Mouse (Mus musculus): Measurements from ENCODE around the gene Kcnj10. TPM values are rescaled to one million over a fixed set of nuclear protein-coding genes. Genes with fewer than 3 reads are reported as not detected.

The Kcnj10 gene
- total and polyA plus RNA-seq, 3 experiments, result 0.04 to 0.72 TPM; not detected in 1

DNA sequence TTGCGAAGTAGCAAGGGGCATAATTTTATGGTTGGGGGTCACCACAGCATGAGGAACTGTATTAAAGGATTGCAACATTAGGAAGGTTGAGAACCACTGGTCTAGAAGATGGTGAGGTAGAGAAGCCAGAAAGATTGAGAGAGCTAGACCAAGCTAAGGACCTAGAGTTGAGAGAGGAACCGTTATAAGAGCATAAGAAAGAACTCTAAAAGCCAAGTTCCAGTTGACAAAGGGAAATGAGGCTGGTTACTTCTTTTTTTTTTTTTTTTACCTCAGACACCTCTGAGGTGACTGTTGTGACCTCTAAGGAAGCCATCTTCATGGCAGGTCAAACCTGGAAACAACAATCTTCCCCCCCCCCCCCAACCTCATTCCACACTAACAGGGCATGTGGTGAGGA lies 35.9 kb upstream of the Kcnj10 start:
- peak; percentile 56 for DNase-seq (ENCODE audit: low read depth, low spot score)
- Histone ChIP-seq H3K27ac (ENCODE audit: control insufficient read depth, low read depth, low read length) (peak overlapping the region; percentile 75), H3K4me3 (ENCODE audit: control insufficient read depth in 1 of 2, insufficient read depth in 1 of 2, low read depth in 2 of 2, low read length in 2 of 2) (no peak overlapping the region), H3K36me3 (ENCODE audit: control insufficient read depth in 1 of 2, insufficient read depth in 2 of 2, low read length in 2 of 2) (peaks cover 0 to 35% of the 10 kb centered on the region in 2 experiments; a peak in 2 of 4 replicates), H3K79me2 (ENCODE audit: control insufficient read depth, insufficient read depth, low read length, poor library complexity) (peaks cover 2% of the 10 kb centered on the region; the same call in 1 of the 2 replicates), H3K27me3 (ENCODE audit: control insufficient read depth in 1 of 2, insufficient read depth in 2 of 2, low read length in 2 of 2) (no peaks in the 10 kb centered on the region), H3K9ac (ENCODE audit: control insufficient read depth, low read depth, low read length, poor library complexity, severe bottlenecking) (peak overlapping the region; percentile 32), H3K4me1 (ENCODE audit: control insufficient read depth in 1 of 2, insufficient read depth in 2 of 2, low read length in 2 of 2) (peaks cover 9 to 45% of the 10 kb centered on the region in 2 experiments), H3K9me3 (replicated peaks; ENCODE audit: insufficient read depth, low read length) (no peaks in the 10 kb centered on the region)
- TF ChIP-seq TCF12 (IDR thresholded peaks at IDR 0.05; ENCODE audit: low read depth, low read length) (no peak), GABPA (IDR thresholded peaks at IDR 0.05; ENCODE audit: low read depth, low read length) (no peak), ZNF384 (IDR thresholded peaks at IDR 0.05; ENCODE audit: low read depth, low read length) (peak; percentile 92), HCFC1 (IDR thresholded peaks at IDR 0.05; ENCODE audit: low read depth, low read length) (no peak)

DNA sequence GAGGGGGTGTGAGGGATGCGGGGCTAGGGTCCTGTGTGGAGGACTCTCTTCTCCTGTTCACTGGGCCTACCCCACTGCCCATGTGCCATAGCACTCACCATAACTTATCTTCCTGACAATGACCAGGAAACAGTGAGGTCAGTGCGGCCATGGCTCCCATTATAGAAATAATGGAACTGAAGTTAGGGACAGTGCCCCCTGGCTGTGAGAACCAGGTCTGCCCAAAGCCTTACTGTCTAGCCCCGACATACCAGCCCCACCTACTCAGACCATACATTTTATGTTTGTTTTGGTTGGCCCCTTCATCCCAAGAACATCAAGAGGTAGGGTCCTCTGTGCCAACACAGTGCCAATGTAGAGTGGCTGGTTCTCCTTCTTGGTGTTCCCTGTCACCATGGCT lies 35.4 kb upstream of the Kcnj10 start:
- TF ChIP-seq SMC3 (IDR thresholded peaks at IDR 0.05; ENCODE audit: low read depth, low read length), result peak; percentile 47
- TF ChIP-seq ZKSCAN1 (IDR thresholded peaks at IDR 0.05; ENCODE audit: low read depth, low read length), result no peak
- no peak for TF ChIP-seq POLR2AphosphoS2 (IDR thresholded peaks at IDR 0.05; ENCODE audit: low read length)
- no peak for TF ChIP-seq ETS1 (IDR thresholded peaks at IDR 0.05; ENCODE audit: low read depth, low read length)
- TF ChIP-seq TBP (IDR thresholded peaks at IDR 0.05; ENCODE audit: low read depth, low read length), result no peak
- no peak for TF ChIP-seq MAFK (IDR thresholded peaks at IDR 0.05; ENCODE audit: borderline replicate concordance, low read depth, low read length)
- TF ChIP-seq CTCF (IDR thresholded peaks at IDR 0.05 in 2 of 3, conservative IDR thresholded peaks at IDR 0.05 in 1 of 3; ENCODE audit: control insufficient read depth in 1 of 3, insufficient read depth in 1 of 3, low read depth in 2 of 3, low read length in 3 of 3, poor library complexity in 1 of 3, severe bottlenecking in 1 of 3), result peak; percentile 42 to 59 (median 49); a peak in 5 of 6 replicates
- Histone ChIP-seq H3K4me1 (ENCODE audit: control insufficient read depth in 1 of 2, insufficient read depth in 2 of 2, low read length in 2 of 2) (peaks cover 9 to 45% of the 10 kb centered on the region in 2 experiments), H3K79me2 (ENCODE audit: control insufficient read depth, insufficient read depth, low read length, poor library complexity) (peaks cover 2% of the 10 kb centered on the region; the same call in 1 of the 2 replicates), H3K36me3 (ENCODE audit: control insufficient read depth in 1 of 2, insufficient read depth in 2 of 2, low read length in 2 of 2) (peaks cover 0 to 35% of the 10 kb centered on the region in 2 experiments; a peak in 2 of 4 replicates), H3K9me3 (replicated peaks; ENCODE audit: insufficient read depth, low read length) (no peaks in the 10 kb centered on the region), H3K9ac (ENCODE audit: control insufficient read depth, low read depth, low read length, poor library complexity, severe bottlenecking) (no peak overlapping the region), H3K27ac (ENCODE audit: control insufficient read depth, low read depth, low read length) (no peak overlapping the region), H3K27me3 (ENCODE audit: control insufficient read depth in 1 of 2, insufficient read depth in 2 of 2, low read length in 2 of 2) (no peaks in the 10 kb centered on the region), H3K4me3 (ENCODE audit: control insufficient read depth in 1 of 2, insufficient read depth in 1 of 2, low read depth in 2 of 2, low read length in 2 of 2) (no peak overlapping the region)
- DNase-seq (ENCODE audit: low read depth, low spot score), result peak; percentile 49

DNA sequence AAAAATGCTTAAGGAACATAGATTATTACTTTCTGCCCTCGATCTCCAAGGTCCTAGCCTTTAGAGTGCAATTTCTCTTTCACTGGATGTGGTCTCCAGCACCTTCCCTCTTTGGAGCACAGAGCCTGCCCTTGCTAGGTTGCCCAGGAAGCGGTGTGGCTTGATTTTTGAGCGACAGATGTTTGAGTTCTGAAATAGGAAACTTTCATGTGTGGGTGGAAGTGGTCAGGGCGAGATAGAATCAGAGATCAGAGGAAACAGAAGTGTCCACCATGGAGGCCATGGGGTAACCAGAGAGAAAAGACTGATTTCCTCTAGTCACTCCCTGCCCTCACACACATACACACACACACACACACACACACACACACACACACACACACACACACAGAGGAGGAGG lies 34.8 kb upstream of the Kcnj10 start:
- no peak overlapping the region for H3K4me3 ChIP-seq (ENCODE audit: control insufficient read depth in 1 of 2, insufficient read depth in 1 of 2, low read depth in 2 of 2, low read length in 2 of 2)
- H3K36me3 ChIP-seq (ENCODE audit: control insufficient read depth in 1 of 2, insufficient read depth in 2 of 2, low read length in 2 of 2), result peaks cover 0 to 38% of the 10 kb centered on the region in 2 experiments; a peak in 2 of 4 replicates
- no peak overlapping the region for H3K27ac ChIP-seq (ENCODE audit: control insufficient read depth, low read depth, low read length)
- DNase-seq (ENCODE audit: low read depth, low spot score), result peak; percentile 17
- H3K9me3 ChIP-seq (replicated peaks; ENCODE audit: insufficient read depth, low read length), result no peaks in the 10 kb centered on the region
- peaks cover 2% of the 10 kb centered on the region; the same call in 1 of the 2 replicates for H3K79me2 ChIP-seq (ENCODE audit: control insufficient read depth, insufficient read depth, low read length, poor library complexity)
- peaks cover 11 to 45% of the 10 kb centered on the region in 2 experiments for H3K4me1 ChIP-seq (ENCODE audit: control insufficient read depth in 1 of 2, insufficient read depth in 2 of 2, low read length in 2 of 2)
- no peak overlapping the region for H3K9ac ChIP-seq (ENCODE audit: control insufficient read depth, low read depth, low read length, poor library complexity, severe bottlenecking)
- TF ChIP-seq EP300 (IDR thresholded peaks at IDR 0.05; ENCODE audit: low read depth in 1 of 2, low read length in 2 of 2), result 0 out of 4 replicates have a peak, but pooled peaks of 1 of the 2 experiments have one; percentile 12
- TF ChIP-seq TAL1 (IDR thresholded peaks at IDR 0.05; ENCODE audit: low read length), result no peak
- TF ChIP-seq SMC3 (IDR thresholded peaks at IDR 0.05; ENCODE audit: low read depth, low read length), result no peak
- no peak for TF ChIP-seq CHD1 (IDR thresholded peaks at IDR 0.05; ENCODE audit: low read depth, low read length)
- TF ChIP-seq MYC (IDR thresholded peaks at IDR 0.05; ENCODE audit: low read depth, low read length), result no peak
- no peak for TF ChIP-seq CTCF (IDR thresholded peaks at IDR 0.05 in 2 of 3, conservative IDR thresholded peaks at IDR 0.05 in 1 of 3; ENCODE audit: control insufficient read depth in 1 of 3, insufficient read depth in 1 of 3, low read depth in 2 of 3, low read length in 3 of 3, poor library complexity in 1 of 3, severe bottlenecking in 1 of 3)
- TF ChIP-seq MEF2A (IDR thresholded peaks at IDR 0.05; ENCODE audit: extremely low read depth, insufficient replicate concordance, low read depth, low read length, poor library complexity, severe bottlenecking), result no peak
- no peaks in the 10 kb centered on the region for H3K27me3 ChIP-seq (ENCODE audit: control insufficient read depth in 1 of 2, insufficient read depth in 2 of 2, low read length in 2 of 2)
